In the genomic region with DNA sequence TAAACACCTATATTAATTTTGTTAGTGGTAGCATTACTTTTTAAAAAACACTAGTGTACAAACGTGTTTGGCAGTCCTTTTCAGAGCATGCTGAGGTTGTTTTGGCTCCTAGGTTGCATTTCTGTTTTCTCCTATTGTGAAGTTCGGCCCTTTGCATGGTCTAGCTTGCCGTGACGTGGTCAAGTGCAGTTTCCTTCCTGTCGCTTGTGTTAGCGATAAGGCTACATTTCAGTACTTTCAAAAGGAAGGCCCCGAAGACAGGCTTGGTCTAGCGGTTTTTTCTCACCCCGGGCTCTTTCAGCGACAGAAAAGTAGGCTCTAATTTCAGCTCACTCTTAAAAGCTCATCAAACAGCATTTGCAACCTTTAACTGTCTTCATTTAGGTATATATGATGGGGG, we compare ENCODE assay signal across 8 mouse cellular contexts. TPM values are rescaled to one million over a fixed set of nuclear protein-coding genes. Genes with fewer than 3 reads are reported as not detected.
A peak's percentile ranks its signal among the peaks of the same experiment; 100 is the strongest.
DNase-seq lines count a peak whose midpoint lies in the region; ATAC-seq lines count a peak whose summit lies in the region.

No protein-coding gene starts in this region.

- no peaks in the 10 kb centered on the region for H3K27me3 ChIP-seq in intestine, embryonic 15.5 days (replicated peaks)
- no peaks in the 10 kb centered on the region for H3K27me3 ChIP-seq in intestine, embryonic 16.5 days (replicated peaks; ENCODE audit: control insufficient read depth, insufficient read depth, low read length)
- H3K27me3 ChIP-seq in heart, embryonic 14.5 days (ENCODE audit: control insufficient read depth, insufficient read depth, low read length): no peaks in the 10 kb centered on the region
- no peaks in the 10 kb centered on the region for H3K27me3 ChIP-seq in liver, embryonic 16.5 days (ENCODE audit: control insufficient read depth, insufficient read depth, low read depth, low read length)
- H3K27me3 ChIP-seq in hindbrain, embryonic 13.5 days: no peaks in the 10 kb centered on the region

- no peak overlapping the region for H3K9ac ChIP-seq in intestine, embryonic 15.5 days
- no peak overlapping the region for H3K9ac ChIP-seq in intestine, embryonic 16.5 days (ENCODE audit: low read depth, low read length)
- H3K9ac ChIP-seq in heart, embryonic 14.5 days (ENCODE audit: low read length): peak overlapping the region; percentile 52; the same call in 1 of the 2 replicates
- peak overlapping the region; percentile 48 for H3K9ac ChIP-seq in liver, embryonic 16.5 days (ENCODE audit: low read depth, low read length)
- no peak overlapping the region for H3K9ac ChIP-seq in hindbrain, embryonic 13.5 days

- peaks cover 2% of the 10 kb centered on the region; the same call in 1 of the 2 replicates for H3K4me1 ChIP-seq in intestine, embryonic 15.5 days (replicated peaks)
- H3K4me1 ChIP-seq in intestine, embryonic 16.5 days (ENCODE audit: control insufficient read depth, insufficient read depth, low read length): 0 out of 2 replicates have a peak, but pooled peaks cover 3% of the 10 kb centered on the region
- peaks cover 2 to 30% of the 10 kb centered on the region in 2 experiments for H3K4me1 ChIP-seq in heart, embryonic 14.5 days (ENCODE audit: control insufficient read depth in 2 of 2, insufficient read depth in 2 of 2, low read length in 2 of 2)
- peaks cover 69% of the 10 kb centered on the region for H3K4me1 ChIP-seq in liver, embryonic 16.5 days (ENCODE audit: control insufficient read depth, low read depth, low read length)
- H3K4me1 ChIP-seq in hindbrain, embryonic 13.5 days (replicated peaks): no peaks in the 10 kb centered on the region

- no peaks in the 10 kb centered on the region; the same call in 1 of the 2 replicates for H3K36me3 ChIP-seq in intestine, embryonic 15.5 days
- H3K36me3 ChIP-seq in intestine, embryonic 16.5 days (ENCODE audit: control insufficient read depth, insufficient read depth, low read length): no peaks in the 10 kb centered on the region
- H3K36me3 ChIP-seq in heart, embryonic 14.5 days (ENCODE audit: control insufficient read depth, insufficient read depth, low read length): no peaks in the 10 kb centered on the region; the same call in 1 of the 2 replicates
- no peaks in the 10 kb centered on the region; the same call in 1 of the 2 replicates for H3K36me3 ChIP-seq in liver, embryonic 16.5 days (ENCODE audit: control insufficient read depth, insufficient read depth)
- H3K36me3 ChIP-seq in hindbrain, embryonic 13.5 days: no peaks in the 10 kb centered on the region

- 74% methylated on average over 10 of the region's 10 CpGs for WGBS in intestine, embryonic 15.5 days
- WGBS in intestine, embryonic 16.5 days: 77% methylated on average over 10 of the region's 10 CpGs
- WGBS in heart, embryonic 14.5 days: 31% methylated on average over 10 of the region's 10 CpGs
- WGBS in liver, embryonic 16.5 days (ENCODE audit: insufficient replicate concordance): 14% methylated on average over 10 of the region's 10 CpGs
- WGBS in hindbrain, embryonic 13.5 days: 80% methylated on average over 10 of the region's 10 CpGs

- ATAC-seq in intestine, embryonic 15.5 days: peak; percentile 36; the same call in 1 of the 2 replicates
- ATAC-seq in intestine, embryonic 16.5 days: no peak
- ATAC-seq in heart, embryonic 14.5 days (ENCODE audit: insufficient number of reproducible peaks, insufficient read depth, low FRiP score, low read depth): no peak
- peak; percentile 66 for ATAC-seq in liver, embryonic 16.5 days (ENCODE audit: low read depth)
- ATAC-seq in hindbrain, embryonic 13.5 days (ENCODE audit: low FRiP score): no peak

- H3K27ac ChIP-seq in intestine, embryonic 15.5 days: no peak overlapping the region
- H3K27ac ChIP-seq in intestine, embryonic 16.5 days (ENCODE audit: low read length): no peak overlapping the region
- H3K27ac ChIP-seq in heart, embryonic 14.5 days (replicated peaks in 1 of 2; ENCODE audit: control insufficient read depth in 1 of 2, insufficient read depth in 1 of 2, low read depth in 2 of 2, low read length in 2 of 2): peak overlapping the region; percentile 82 to 89
- peak overlapping the region; percentile 91 for H3K27ac ChIP-seq in liver, embryonic 16.5 days (ENCODE audit: low read length)
- no peak overlapping the region for H3K27ac ChIP-seq in hindbrain, embryonic 13.5 days

- no peaks in the 10 kb centered on the region for H3K9me3 ChIP-seq in intestine, embryonic 15.5 days
- H3K9me3 ChIP-seq in intestine, embryonic 16.5 days (ENCODE audit: control insufficient read depth, low read length): no peaks in the 10 kb centered on the region
- no peaks in the 10 kb centered on the region for H3K9me3 ChIP-seq in heart, embryonic 14.5 days (ENCODE audit: control insufficient read depth, low read length)
- no peaks in the 10 kb centered on the region for H3K9me3 ChIP-seq in liver, embryonic 16.5 days (replicated peaks; ENCODE audit: control insufficient read depth, low read length)
- H3K9me3 ChIP-seq in hindbrain, embryonic 13.5 days: no peaks in the 10 kb centered on the region

- H3K4me2 ChIP-seq in intestine, embryonic 15.5 days (replicated peaks): no peak overlapping the region
- no peak overlapping the region for H3K4me2 ChIP-seq in intestine, embryonic 16.5 days (ENCODE audit: low read depth, low read length)
- H3K4me2 ChIP-seq in heart, embryonic 14.5 days (ENCODE audit: low read length): peak overlapping the region; percentile 58
- H3K4me2 ChIP-seq in liver, embryonic 16.5 days (ENCODE audit: low read depth, low read length): peak overlapping the region; percentile 75
- no peak overlapping the region for H3K4me2 ChIP-seq in hindbrain, embryonic 13.5 days

- H3K4me3 ChIP-seq in intestine, embryonic 15.5 days (replicated peaks): no peak overlapping the region
- no peak overlapping the region for H3K4me3 ChIP-seq in intestine, embryonic 16.5 days (ENCODE audit: low read length)
- peak overlapping the region in 1 of 2 experiments; percentile 14; a peak in 1 of 4 replicates for H3K4me3 ChIP-seq in heart, embryonic 14.5 days (ENCODE audit: control insufficient read depth in 1 of 2, insufficient read depth in 1 of 2, low read depth in 1 of 2, low read length in 2 of 2)
- peak overlapping the region; percentile 52 for H3K4me3 ChIP-seq in liver, embryonic 16.5 days (ENCODE audit: low read depth, low read length)
- H3K4me3 ChIP-seq in hindbrain, embryonic 13.5 days: no peak overlapping the region

- DNase-seq in spleen, postnatal 4 days (ENCODE audit: low spot score in 2 of 2): peak; percentile 47 to 71
- no peak for DNase-seq in right cerebral cortex, postnatal 4 days
- no peak for DNase-seq in cerebellum, adult 8-10 months

RNA-seq across cellular contexts. Expression of a gene that starts 52.2 kb away (rescaled TPM):
- polyA plus RNA-seq in intestine, embryonic 15.5 days (2015; fragmentation: Nextera tagmentation; extraction: Ambion mirVana): 105 and 113 TPM in 2 replicates
- 96.1 and 105 TPM in 2 replicates for polyA plus RNA-seq in intestine, embryonic 16.5 days (2015; fragmentation: Nextera tagmentation; extraction: Ambion mirVana)
- polyA plus RNA-seq in heart, embryonic 14.5 days (2014; fragmentation: Nextera tagmentation; extraction: Ambion mirVana): 111 and 122 TPM in 2 replicates
- 30.5 and 31.3 TPM in 2 replicates for polyA plus RNA-seq in liver, embryonic 16.5 days (2015; fragmentation: Nextera tagmentation; extraction: Ambion mirVana)
- 124 and 128 TPM in 2 replicates for polyA plus RNA-seq in hindbrain, embryonic 13.5 days (2015; fragmentation: Nextera tagmentation; extraction: Ambion mirVana)

RNA-seq across cellular contexts. Expression of a gene that starts 54.0 kb away (rescaled TPM):
- polyA plus RNA-seq in intestine, embryonic 15.5 days (2015; fragmentation: Nextera tagmentation; extraction: Ambion mirVana): 30.9 and 33.8 TPM in 2 replicates
- 26.9 and 31.3 TPM in 2 replicates for polyA plus RNA-seq in intestine, embryonic 16.5 days (2015; fragmentation: Nextera tagmentation; extraction: Ambion mirVana)
- polyA plus RNA-seq in heart, embryonic 14.5 days (2014; fragmentation: Nextera tagmentation; extraction: Ambion mirVana): 27.0 and 29.2 TPM in 2 replicates
- 13.0 and 13.1 TPM in 2 replicates for polyA plus RNA-seq in liver, embryonic 16.5 days (2015; fragmentation: Nextera tagmentation; extraction: Ambion mirVana)
- polyA plus RNA-seq in hindbrain, embryonic 13.5 days (2015; fragmentation: Nextera tagmentation; extraction: Ambion mirVana): 43.9 and 46.1 TPM in 2 replicates

RNA-seq across cellular contexts. Expression of a gene that starts 54.3 kb away (rescaled TPM):
- polyA plus RNA-seq in intestine, embryonic 15.5 days (2015; fragmentation: Nextera tagmentation; extraction: Ambion mirVana): 26.1 and 27.0 TPM in 2 replicates
- 21.9 and 22.2 TPM in 2 replicates for polyA plus RNA-seq in intestine, embryonic 16.5 days (2015; fragmentation: Nextera tagmentation; extraction: Ambion mirVana)
- 11.0 and 12.0 TPM in 2 replicates for polyA plus RNA-seq in heart, embryonic 14.5 days (2014; fragmentation: Nextera tagmentation; extraction: Ambion mirVana)
- polyA plus RNA-seq in liver, embryonic 16.5 days (2015; fragmentation: Nextera tagmentation; extraction: Ambion mirVana): 7.8 and 8.8 TPM in 2 replicates
- 3.8 and 3.9 TPM in 2 replicates for polyA plus RNA-seq in hindbrain, embryonic 13.5 days (2015; fragmentation: Nextera tagmentation; extraction: Ambion mirVana)

Comparison
In these comparisons a context has a peak if more than half of its experiments do, and no peak if none do; other contexts are left out.
1. ATAC-seq: peak in intestine, embryonic 15.5 days (single experiment) and liver, embryonic 16.5 days (single experiment); none in intestine, embryonic 16.5 days (single experiment), heart, embryonic 14.5 days (single experiment) and hindbrain, embryonic 13.5 days (single experiment).
2. H3K27ac ChIP-seq: peak in heart, embryonic 14.5 days (2 of 2) and liver, embryonic 16.5 days (single experiment); none in intestine, embryonic 15.5 days (single experiment), intestine, embryonic 16.5 days (single experiment) and hindbrain, embryonic 13.5 days (single experiment).
3. H3K4me2 ChIP-seq: peak in heart, embryonic 14.5 days (single experiment) and liver, embryonic 16.5 days (single experiment); none in intestine, embryonic 15.5 days (single experiment), intestine, embryonic 16.5 days (single experiment) and hindbrain, embryonic 13.5 days (single experiment).
4. H3K9ac ChIP-seq: peak in heart, embryonic 14.5 days (single experiment) and liver, embryonic 16.5 days (single experiment); none in intestine, embryonic 15.5 days (single experiment), intestine, embryonic 16.5 days (single experiment) and hindbrain, embryonic 13.5 days (single experiment).
5. DNase-seq: peak in spleen, postnatal 4 days (2 of 2); none in right cerebral cortex, postnatal 4 days (single experiment) and cerebellum, adult 8-10 months (single experiment).